Mouse (Mus musculus) stomach, embryonic 14.5 days (tissue): ENCODE results near the gene Opa3. TPM values are rescaled to one million over a fixed set of nuclear protein-coding genes. Genes with fewer than 3 reads are reported as not detected.
"Not testable (repeated sequence)": the region's sequence is repeated elsewhere in the genome, so short reads cannot be mapped to it uniquely, and the experiment has no call there.

Experiments
- ATAC-seq: fragments of 200-750 bp; cut with Nextera tagmentation; 2 replicates; pipeline ENCODE4 v1.8.0; 2017; ENCODE audit warnings: low read depth, moderate TSS enrichment; ENCODE audit not compliant: insufficient number of reproducible peaks, insufficient read depth, low FRiP score
- H3K27ac ChIP-seq: fragments of 300-500 bp; sonication (generic); 2 replicates; pipeline ENCODE4 v1.5.1; 2014; ENCODE audit warnings: mild to moderate bottlenecking, low read length, moderate library complexity, mixed read lengths
- H3K27me3 ChIP-seq: fragments of 300-500 bp; sonication (generic); 2 replicates; pipeline ENCODE4 v1.6.1; 2014; ENCODE audit warnings: low read length, control low read depth, mixed read lengths; ENCODE audit not compliant: control insufficient read depth, insufficient read depth
- H3K36me3 ChIP-seq: fragments of 300-500 bp; sonication (generic); 2 replicates; pipeline ENCODE4 v1.6.1; 2014; ENCODE audit warnings: mild to moderate bottlenecking, control low read depth, low read length, moderate library complexity, mixed read lengths; ENCODE audit not compliant: control insufficient read depth, insufficient read depth
- H3K4me1 ChIP-seq: fragments of 300-500 bp; sonication (generic); 2 replicates; pipeline ENCODE4 v1.6.1; 2014; ENCODE audit warnings: low read length, control low read depth, mixed read lengths; ENCODE audit not compliant: control insufficient read depth, insufficient read depth
- H3K4me2 ChIP-seq: fragments of 300-500 bp; sonication (generic); replicated peaks from 2 replicates; pipeline ENCODE4 v1.6.1; 2014; ENCODE audit warnings: low read depth, low read length, control low read depth
- H3K4me3 ChIP-seq: fragments of 300-500 bp; sonication (generic); 2 replicates; pipeline ENCODE4 v1.5.1; 2014; ENCODE audit warnings: low read depth, low read length, control low read depth
- H3K9ac ChIP-seq: fragments of 300-500 bp; sonication (generic); replicated peaks from 2 replicates; pipeline ENCODE4 v1.6.1; 2014; ENCODE audit warnings: low read depth, mild to moderate bottlenecking, control low read depth, low read length, moderate library complexity, mixed read lengths
- H3K9me3 ChIP-seq: fragments of 300-500 bp; sonication (generic); 2 replicates; pipeline ENCODE4 v1.6.1; 2016; ENCODE audit warnings: low read depth, low read length, control low read depth; ENCODE audit not compliant: control insufficient read depth
- whole genome bisulfite sequencing: fragments of 180-500 bp; shearing (Covaris S2); extraction: QIAGEN DNeasy Blood & Tissue Kit; methylation state at CpG from one replicate; pipeline ENCODE4 v1.1.7; 2014; 5-methylcytosine and 5-hydroxymethylcytosine counted together
- polyA plus RNA-seq: library from polyadenylated mRNA; unstranded; fragments of >200 nt; fragmentation: Nextera tagmentation; extraction: Ambion mirVana; gene quantifications from 2 replicates; pipeline ENCODE4 v1.2.1, GENCODE M21; 2014

Opa3 gene
- polyA plus RNA-seq, 1 experiment from 2014 or later: 42.9 TPM

GRCm38 (mm10) chr7:19270509-19271237 is 42.5 kb downstream of the Opa3 start:
- peaks cover 13% of the 10 kb centered on the region for H3K36me3 ChIP-seq
- H3K27ac ChIP-seq: peak overlapping the region; percentile 98
- H3K9me3 ChIP-seq: no peaks in the 10 kb centered on the region
- under 1% methylated on average over 17 of the region's 21 CpGs for WGBS
- H3K4me1 ChIP-seq: peaks cover 19% of the 10 kb centered on the region; the same call in 1 of the 2 replicates
- H3K4me2 ChIP-seq: peak overlapping the region; percentile 98
- peak overlapping the region; percentile 92 for H3K4me3 ChIP-seq
- no peaks in the 10 kb centered on the region for H3K27me3 ChIP-seq
- no peak for ATAC-seq
- peak overlapping the region; percentile 91 for H3K9ac ChIP-seq

DNA sequence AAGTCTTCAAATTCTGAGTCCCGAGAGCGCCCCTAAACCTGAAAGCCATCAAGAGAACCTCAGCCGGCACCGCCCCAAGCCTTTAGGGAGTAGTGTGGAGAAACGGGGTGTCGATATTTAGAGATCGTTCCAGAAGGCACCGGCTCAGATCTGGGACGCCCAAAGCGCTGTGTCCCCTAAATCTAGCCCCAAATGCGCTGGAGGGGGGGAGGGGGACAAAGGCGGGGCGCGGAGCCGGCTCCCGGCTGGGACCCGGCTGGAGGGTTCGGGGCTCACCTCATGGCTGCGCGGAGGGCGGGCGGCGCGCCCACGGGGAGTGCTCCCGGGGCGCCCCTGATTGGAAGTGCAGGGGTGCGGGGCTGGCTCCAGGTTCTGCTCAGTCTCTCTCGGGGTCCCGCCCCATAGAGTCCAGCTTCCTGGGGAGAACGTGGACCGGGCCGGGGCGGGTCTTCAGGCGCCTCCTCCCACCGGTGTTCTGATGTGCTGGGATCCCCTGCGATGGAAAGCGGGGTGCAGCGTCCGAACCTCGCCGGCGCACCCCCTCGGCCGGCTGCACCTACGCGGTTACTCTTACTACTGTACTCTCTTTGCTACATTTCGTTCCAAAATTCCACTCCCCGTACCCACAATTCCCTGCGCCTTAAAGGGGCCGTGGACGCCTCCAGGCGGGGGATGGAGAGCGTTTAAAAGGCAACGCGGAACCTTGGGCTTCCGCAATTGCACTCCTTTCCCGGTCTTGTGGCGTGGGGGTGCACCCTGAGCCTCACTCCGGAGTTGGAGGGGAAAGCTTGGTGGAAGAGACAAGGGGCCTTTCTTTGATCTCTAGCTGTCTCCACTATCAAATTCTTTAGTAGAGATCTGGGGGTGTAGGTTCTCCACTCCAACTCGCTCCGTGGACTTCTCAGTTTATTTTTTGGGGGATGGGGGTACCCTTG is 43.4 kb downstream of the Opa3 start, which contains the start of gene Vasp:
TSS of gene Vasp (minus strand) at position 580 of the 935 bp plus-strand sequence.
- Histone ChIP-seq H3K9ac (peak within 1 kb of the TSS; percentile 91), H3K9me3 (no peaks in the 10 kb centered on the region), H3K27ac (peak within 1 kb of the TSS; percentile 98), H3K4me3 (peak within 1 kb of the TSS; percentile 92), H3K4me1 (peaks cover 11% of the 10 kb centered on the region; the same call in 1 of the 2 replicates), H3K27me3 (no peaks in the 10 kb centered on the region), H3K4me2 (peak within 1 kb of the TSS; percentile 98), H3K36me3 (peaks cover 8% of the 10 kb centered on the region; the same call in 1 of the 2 replicates)
- peak; percentile 73 for ATAC-seq
- under 1% methylated on average over 62 of the region's 62 CpGs for WGBS

DNA sequence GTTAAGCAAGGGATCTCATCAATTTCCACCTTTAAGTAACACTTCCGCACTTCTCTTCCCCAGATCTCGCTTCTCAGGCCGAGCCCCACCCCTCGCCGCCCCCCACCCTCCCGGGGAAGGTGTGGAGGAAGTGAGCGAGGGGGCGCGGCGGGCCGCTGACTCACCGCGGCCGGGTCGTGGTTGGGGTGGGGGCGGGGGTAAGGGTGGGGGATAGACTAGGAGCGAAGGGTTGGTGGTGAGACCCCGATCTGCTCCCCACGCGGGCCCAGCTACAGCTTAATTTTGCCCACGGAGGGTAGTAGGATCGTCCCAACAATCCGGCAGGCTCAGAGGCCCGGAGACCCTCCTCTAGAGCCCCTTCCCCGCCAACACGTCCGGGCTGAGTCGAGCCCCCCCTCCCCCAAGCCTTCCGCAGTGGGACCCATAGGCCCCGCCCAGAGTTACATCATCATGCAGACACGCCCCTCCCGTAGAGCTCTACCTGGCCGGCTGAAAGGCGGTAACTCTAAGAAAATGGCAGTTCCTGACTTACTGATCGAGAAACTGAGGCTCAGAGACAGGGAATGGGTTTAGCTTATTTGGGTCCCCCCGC is 44.1 kb downstream of the Opa3 start:
- peak overlapping the region; percentile 98 for H3K27ac ChIP-seq
- WGBS: 1% methylated on average over 36 of the region's 36 CpGs
- peak overlapping the region; percentile 98 for H3K4me2 ChIP-seq
- ATAC-seq: peak; percentile 73
- H3K27me3 ChIP-seq: no peaks in the 10 kb centered on the region
- peaks cover 8% of the 10 kb centered on the region; the same call in 1 of the 2 replicates for H3K36me3 ChIP-seq
- peak overlapping the region; percentile 92 for H3K4me3 ChIP-seq
- H3K4me1 ChIP-seq: peaks cover 11% of the 10 kb centered on the region; the same call in 1 of the 2 replicates
- no peaks in the 10 kb centered on the region for H3K9me3 ChIP-seq
- H3K9ac ChIP-seq: peak overlapping the region; percentile 91

DNA sequence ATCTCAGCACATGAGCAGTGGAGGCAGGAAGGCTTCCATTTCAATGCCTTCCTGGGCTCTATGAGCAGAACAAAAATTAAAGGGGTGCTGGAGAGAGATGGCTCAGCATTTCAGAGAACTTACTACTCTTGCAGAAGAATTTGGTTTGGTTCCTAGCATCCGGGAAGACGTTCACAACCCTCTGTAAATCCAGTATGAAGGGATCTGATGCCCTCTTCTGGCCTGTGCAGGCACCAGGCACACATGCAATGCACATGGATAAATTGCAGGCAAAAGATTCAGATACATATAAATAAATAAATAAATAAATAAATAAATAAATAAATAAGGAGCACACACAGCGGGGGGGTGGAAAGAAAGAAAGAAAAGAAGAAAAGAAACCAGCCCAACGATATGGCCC is 48.1 kb downstream of the Opa3 start:
- H3K9me3 ChIP-seq: no peaks in the 10 kb centered on the region
- H3K4me1 ChIP-seq: no peaks in the 10 kb centered on the region
- no peak overlapping the region for H3K4me3 ChIP-seq
- H3K27ac ChIP-seq: no peak overlapping the region
- peaks cover 31% of the 10 kb centered on the region for H3K27me3 ChIP-seq
- H3K36me3 ChIP-seq: no peaks in the 10 kb centered on the region
- 54% methylated on average over 4 of the region's 4 CpGs for WGBS
- H3K4me2 ChIP-seq: no peak overlapping the region
- no peak overlapping the region for H3K9ac ChIP-seq
- no peak for ATAC-seq

GRCm38 (mm10) chr7:19279052-19279451 is 50.9 kb downstream of the Opa3 start:
- H3K4me3 ChIP-seq: peak overlapping the region; percentile 15
- ATAC-seq: no peak
- H3K27me3 ChIP-seq: peaks cover 34% of the 10 kb centered on the region
- no peak overlapping the region for H3K9ac ChIP-seq
- H3K36me3 ChIP-seq: no peaks in the 10 kb centered on the region
- no peak overlapping the region for H3K27ac ChIP-seq
- WGBS: 4% methylated on average over 34 of the region's 34 CpGs
- H3K4me2 ChIP-seq: peak overlapping the region; percentile 31
- H3K9me3 ChIP-seq: no peaks in the 10 kb centered on the region
- H3K4me1 ChIP-seq: peaks cover 7% of the 10 kb centered on the region; the same call in 1 of the 2 replicates

GRCm38 (mm10) chr7:19279581-19280114 is 51.5 kb downstream of the Opa3 start, which contains the start of gene Ppm1n:
Ppm1n (minus strand) TSS chr7:19280064.
- Histone ChIP-seq H3K4me3 (peak within 1 kb of the TSS; percentile 15), H3K27ac (no peak within 1 kb of the TSS), H3K36me3 (no peaks in the 10 kb centered on the region), H3K27me3 (peaks cover 34% of the 10 kb centered on the region), H3K9me3 (no peaks in the 10 kb centered on the region), H3K9ac (no peak within 1 kb of the TSS), H3K4me2 (peak within 1 kb of the TSS; percentile 31), H3K4me1 (peaks cover 7% of the 10 kb centered on the region; the same call in 1 of the 2 replicates)
- WGBS: under 1% methylated on average over 46 of the region's 46 CpGs
- ATAC-seq: no peak

DNA sequence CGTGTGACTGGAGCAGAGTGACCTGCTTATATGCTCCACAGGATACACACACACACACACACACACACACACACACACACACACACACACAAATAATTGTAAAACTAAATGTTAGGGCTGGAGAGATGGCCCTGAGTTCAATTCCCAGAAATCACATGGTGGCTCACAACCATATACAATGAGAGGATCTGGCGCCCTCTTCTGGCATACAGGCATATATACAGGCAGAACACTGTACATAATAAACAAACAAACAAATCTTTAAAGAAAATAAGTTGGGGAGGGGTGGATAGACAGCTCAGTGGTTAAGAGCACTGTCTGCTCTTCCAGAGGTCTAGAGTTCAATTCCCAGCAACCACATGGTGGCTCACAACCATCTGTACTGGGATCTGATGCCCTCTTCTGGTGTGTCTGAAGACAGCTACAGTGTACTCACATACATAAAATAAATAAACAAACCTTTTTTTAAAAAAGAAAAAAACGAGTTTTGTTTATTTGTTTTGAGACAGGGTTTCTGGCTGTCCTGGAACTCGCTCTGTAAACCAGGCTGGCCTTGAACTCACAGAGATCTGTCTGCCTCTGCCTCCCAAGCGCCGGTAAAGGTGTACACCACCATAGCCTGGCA is 53.7 kb downstream of the Opa3 start:
- H3K9me3 ChIP-seq, H3K9ac ChIP-seq, H3K4me1 ChIP-seq, H3K36me3 ChIP-seq, ATAC-seq, H3K27ac ChIP-seq: not testable (repeated sequence)
- H3K4me2 ChIP-seq: peak overlapping the region; percentile 100
- 27% methylated on average over 6 of the region's 6 CpGs for WGBS
- H3K27me3 ChIP-seq: peaks cover 34% of the 10 kb centered on the region
- peak overlapping the region; percentile 55; the same call in 1 of the 2 replicates for H3K4me3 ChIP-seq
